Mouse (Mus musculus) myocyte (in vitro differentiated cells): ENCODE results near the gene Serp1. TPM values are rescaled to one million over a fixed set of nuclear protein-coding genes. Genes with fewer than 3 reads are reported as not detected.

Source experiments
- H3K27me3 ChIP-seq: one replicate; pipeline ENCODE4 v1.6.1; 2011; ENCODE audit not compliant: control insufficient read depth, insufficient read depth, insufficient read length
- H3K36me3 ChIP-seq: one replicate; pipeline ENCODE4 v1.6.1; 2011; ENCODE audit not compliant: control insufficient read depth, insufficient read depth
- H3K4me2 ChIP-seq: one replicate; pipeline ENCODE4 v1.6.1; 2011; ENCODE audit warnings: low read depth, control low read depth
- H3K4me3 ChIP-seq: one replicate; pipeline ENCODE4 v1.5.1; 2011; ENCODE audit warnings: mild to moderate bottlenecking, control low read depth, moderate library complexity
- H3K79me2 ChIP-seq: one replicate; pipeline ENCODE4 v1.6.1; 2011; ENCODE audit not compliant: control insufficient read depth, insufficient read depth
- H3ac ChIP-seq: one replicate; pipeline ENCODE4 v1.6.1; 2011; ENCODE audit not compliant: control insufficient read depth, insufficient read length
- CEBPB ChIP-seq: IDR thresholded peaks from 2 replicates; pipeline ENCODE4 v1.6.1; 2011; ENCODE audit warnings: mild to moderate bottlenecking, moderate library complexity; ENCODE audit not compliant: poor library complexity, insufficient read depth, severe bottlenecking
- E2F4 ChIP-seq: IDR thresholded peaks from one replicate; pipeline ENCODE4 v1.6.1; 2011; ENCODE audit warnings: mild to moderate bottlenecking, control low read depth, moderate library complexity; ENCODE audit not compliant: insufficient read depth
- MAX ChIP-seq: IDR thresholded peaks from one replicate; pipeline ENCODE4 v1.6.1; 2011; ENCODE audit warnings: low read depth, mild to moderate bottlenecking, control low read depth
- MYOD1 ChIP-seq, 3 experiments: IDR thresholded peaks; one replicate each; pipeline ENCODE4 v1.6.1; 2011; ENCODE audit warnings: control low read depth in 2 of 3, low read depth in 2 of 3, mild to moderate bottlenecking in 2 of 3, moderate library complexity in 1 of 3; ENCODE audit not compliant: insufficient read length in 2 of 3, control insufficient read depth in 1 of 3
- MYOG ChIP-seq, 3 experiments: IDR thresholded peaks; one replicate each; pipeline ENCODE4 v1.6.1; 2011; ENCODE audit warnings: control low read depth in 2 of 3, low read depth in 2 of 3, mild to moderate bottlenecking in 2 of 3; ENCODE audit not compliant: insufficient read length in 2 of 3, control insufficient read depth in 1 of 3, insufficient read depth in 1 of 3
- POLR2A ChIP-seq: IDR thresholded peaks from one replicate; pipeline ENCODE4 v1.6.1; 2011; ENCODE audit warnings: low read depth, mild to moderate bottlenecking, control low read depth, moderate library complexity; ENCODE audit not compliant: insufficient read length
- POLR2AphosphoS2 ChIP-seq: IDR thresholded peaks from one replicate; pipeline ENCODE4 v1.6.1; 2011; ENCODE audit warnings: low read depth, control low read depth; ENCODE audit not compliant: insufficient read length
- REST ChIP-seq: IDR thresholded peaks from one replicate; pipeline ENCODE4 v1.6.1; 2011; ENCODE audit warnings: mild to moderate bottlenecking, control low read depth, moderate library complexity; ENCODE audit not compliant: insufficient read depth, insufficient read length
- SRF ChIP-seq: IDR thresholded peaks from one replicate; pipeline ENCODE4 v1.6.1; 2011; ENCODE audit warnings: low read depth; ENCODE audit not compliant: control insufficient read depth, insufficient read length
- TCF12 ChIP-seq: IDR thresholded peaks from one replicate; pipeline ENCODE4 v1.6.1; 2011; ENCODE audit warnings: mild to moderate bottlenecking, control low read depth; ENCODE audit not compliant: poor library complexity, insufficient read depth, severe bottlenecking
- TCF3 ChIP-seq: IDR thresholded peaks from one replicate; pipeline ENCODE4 v1.6.1; 2011; ENCODE audit warnings: low read depth, control low read depth; ENCODE audit not compliant: insufficient read length
- USF1 ChIP-seq: IDR thresholded peaks from one replicate; pipeline ENCODE4 v1.6.1; 2011; ENCODE audit warnings: low read depth, mild to moderate bottlenecking, control low read depth, moderate library complexity
- polyA plus RNA-seq: library from polyadenylated mRNA; unstranded; fragments of >200 nt; fragmentation: generic; extraction: Trizol; gene quantifications from one replicate; pipeline ENCODE4 v1.2.1, GENCODE M21; 2012; ENCODE audit warnings: missing spikeins

The Serp1 gene
- polyA plus RNA-seq, 1 experiment: 28.3 TPM

DNA sequence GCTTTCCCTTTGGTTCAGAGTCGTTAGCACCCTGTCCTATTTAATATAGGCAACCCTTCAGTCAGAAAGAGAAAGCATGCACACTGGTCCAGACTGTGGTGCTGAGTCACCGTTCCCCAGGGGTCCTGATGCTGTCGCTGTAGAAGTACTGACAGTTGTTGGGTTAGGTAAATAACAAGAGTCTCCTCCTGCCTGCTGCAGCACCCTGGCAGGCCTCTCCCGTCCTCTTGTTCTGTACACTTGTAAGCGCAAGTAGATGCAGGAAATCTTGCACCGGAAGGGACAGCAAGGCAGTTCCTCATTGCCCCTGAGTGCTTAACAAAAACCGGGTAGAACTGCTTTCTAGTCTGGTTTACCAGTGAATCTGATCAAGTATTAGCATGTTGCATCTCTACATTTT, 31.0 kb upstream of the Serp1 start:
- Histone ChIP-seq H3K36me3 (peaks cover 19% of the 10 kb centered on the region), H3K27me3 (no peaks in the 10 kb centered on the region), H3ac (no peak overlapping the region), H3K4me3 (no peak overlapping the region), H3K4me2 (no peak overlapping the region), H3K79me2 (no peaks in the 10 kb centered on the region)
- TF ChIP-seq MAX (no peak), USF1 (no peak), E2F4 (no peak)

DNA sequence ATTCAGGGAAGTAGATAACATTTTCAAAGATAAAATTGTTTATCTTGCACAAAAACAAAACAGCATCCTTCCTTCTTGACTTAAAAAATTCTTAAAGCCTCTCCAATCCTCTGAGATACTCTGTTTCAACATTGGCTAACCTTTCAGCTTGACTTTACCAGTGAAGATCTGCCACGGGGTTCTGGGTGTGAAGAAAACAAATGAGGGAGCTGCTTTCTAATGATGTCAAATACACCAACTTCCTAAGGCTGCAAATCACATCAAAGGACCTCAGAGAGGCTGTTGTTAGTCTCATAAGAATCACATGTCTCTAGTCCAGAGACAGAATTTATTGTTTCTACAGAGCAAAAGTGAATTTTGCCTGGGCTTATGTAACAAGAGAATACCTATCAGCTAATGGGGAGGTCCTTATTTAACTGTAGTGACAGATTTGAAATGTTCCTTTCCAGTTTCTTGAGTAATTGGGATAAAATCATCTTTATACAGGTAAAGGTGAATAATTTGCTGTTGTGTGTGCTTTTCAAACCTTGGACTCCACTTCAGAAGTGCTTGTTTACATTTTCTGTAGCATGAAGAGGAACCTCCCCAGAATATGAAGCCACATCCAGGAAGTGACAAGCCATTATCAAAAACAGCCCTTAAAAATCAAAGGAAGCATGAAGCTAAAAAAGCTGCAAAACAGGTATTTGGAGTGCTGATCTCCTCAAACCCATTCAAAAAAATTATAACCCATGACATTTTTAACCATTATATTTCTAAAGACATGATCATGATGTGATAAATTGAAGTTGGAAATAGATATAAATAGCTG, 26.5 kb upstream of the Serp1 start:
- no peaks in the 10 kb centered on the region for H3K27me3 ChIP-seq
- TF ChIP-seq E2F4 (no peak), USF1 (no peak), POLR2A (no peak), REST (no peak), CEBPB (no peak), TCF12 (no peak)
- no peak overlapping the region for H3K4me3 ChIP-seq
- H3K36me3 ChIP-seq: peaks cover 24% of the 10 kb centered on the region
- no peak overlapping the region for H3K4me2 ChIP-seq
- no peak overlapping the region for H3ac ChIP-seq
- no peaks in the 10 kb centered on the region for H3K79me2 ChIP-seq

DNA sequence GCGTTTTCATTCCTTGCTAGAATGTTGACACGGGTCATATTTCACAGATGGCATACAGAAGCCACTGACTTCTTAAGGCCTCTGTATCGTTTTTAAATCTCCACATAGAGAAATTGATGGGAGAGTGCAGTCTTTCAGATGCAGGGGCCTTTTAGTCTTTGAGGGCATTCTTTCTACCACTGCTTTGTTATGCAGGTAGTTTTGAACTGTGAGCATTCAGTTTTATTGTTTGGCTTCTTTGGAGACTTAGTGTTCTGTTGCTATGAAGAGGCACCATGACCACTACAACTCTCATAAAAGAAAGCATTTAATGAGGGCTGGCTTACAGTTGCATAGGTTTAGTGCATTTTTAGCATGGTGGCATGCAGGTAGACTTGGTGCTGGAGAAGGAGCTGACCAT, 10.9 kb upstream of the Serp1 start:
- H3ac ChIP-seq: no peak overlapping the region
- TF ChIP-seq CEBPB: no peak
- TF ChIP-seq TCF3: no peak
- TF ChIP-seq E2F4: no peak
- no peak for TF ChIP-seq REST
- TF ChIP-seq MAX: no peak
- no peak for TF ChIP-seq TCF12
- no peak for TF ChIP-seq MYOD1 (IDR thresholded peaks at IDR 0.05; ENCODE audit: control insufficient read depth in 1 of 3, insufficient read length in 2 of 3, low read depth in 2 of 3)
- no peak for TF ChIP-seq SRF
- TF ChIP-seq USF1: no peak
- TF ChIP-seq POLR2AphosphoS2: no peak
- no peak for TF ChIP-seq POLR2A
- TF ChIP-seq MYOG (IDR thresholded peaks at IDR 0.05; ENCODE audit: control insufficient read depth in 1 of 3, insufficient read depth in 1 of 3, insufficient read length in 2 of 3, low read depth in 2 of 3): no peak
- H3K36me3 ChIP-seq: peaks cover 24% of the 10 kb centered on the region
- H3K27me3 ChIP-seq: no peaks in the 10 kb centered on the region
- no peak overlapping the region for H3K4me2 ChIP-seq
- H3K79me2 ChIP-seq: no peaks in the 10 kb centered on the region
- no peak overlapping the region for H3K4me3 ChIP-seq

DNA sequence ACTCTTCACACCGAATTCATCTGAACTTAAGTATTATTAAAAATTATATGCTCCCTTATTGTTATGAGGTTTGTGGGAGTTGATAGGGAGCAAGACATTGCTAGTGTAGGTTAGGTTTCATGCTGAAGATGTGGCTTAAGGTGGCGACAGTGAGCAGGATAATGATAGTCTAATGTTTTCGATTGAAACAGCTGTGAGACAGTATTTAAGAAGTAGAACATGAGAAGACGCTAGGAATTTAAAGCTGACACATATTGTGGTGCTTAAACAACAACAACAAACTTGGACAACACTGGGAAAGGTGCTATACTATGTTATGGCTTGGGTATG, 681 bp upstream of the Serp1 start:
- H3K4me3 ChIP-seq: peak overlapping the region; percentile 53
- no peak overlapping the region for H3ac ChIP-seq
- TF ChIP-seq E2F4 (no peak), POLR2AphosphoS2 (no peak), MYOG (IDR thresholded peaks at IDR 0.05; ENCODE audit: control insufficient read depth in 1 of 3, insufficient read depth in 1 of 3, insufficient read length in 2 of 3, low read depth in 2 of 3) (no peak), REST (no peak), USF1 (no peak), POLR2A (no peak), TCF3 (no peak), MAX (no peak), CEBPB (no peak), MYOD1 (IDR thresholded peaks at IDR 0.05; ENCODE audit: control insufficient read depth in 1 of 3, insufficient read length in 2 of 3, low read depth in 2 of 3) (no peak), TCF12 (no peak), SRF (no peak)
- H3K4me2 ChIP-seq: peak overlapping the region; percentile 89
- peaks cover 16% of the 10 kb centered on the region for H3K36me3 ChIP-seq
- peaks cover 52% of the 10 kb centered on the region for H3K79me2 ChIP-seq
- no peaks in the 10 kb centered on the region for H3K27me3 ChIP-seq

GRCm38 (mm10) chr3:58525166-58525565, 526 bp downstream of the Serp1 start:
- H3K36me3 ChIP-seq: peaks cover 16% of the 10 kb centered on the region
- peak overlapping the region; percentile 76 for H3K4me2 ChIP-seq
- peak overlapping the region; percentile 53 for H3K4me3 ChIP-seq
- no peaks in the 10 kb centered on the region for H3K27me3 ChIP-seq
- H3ac ChIP-seq: peak overlapping the region; percentile 81
- TF ChIP-seq POLR2A (no peak), MYOD1 (IDR thresholded peaks at IDR 0.05; ENCODE audit: control insufficient read depth in 1 of 3, insufficient read length in 2 of 3, low read depth in 2 of 3) (no peak), TCF3 (no peak), E2F4 (no peak), MYOG (IDR thresholded peaks at IDR 0.05; ENCODE audit: control insufficient read depth in 1 of 3, insufficient read depth in 1 of 3, insufficient read length in 2 of 3, low read depth in 2 of 3) (no peak), CEBPB (no peak), TCF12 (no peak), MAX (no peak), SRF (no peak), USF1 (no peak), POLR2AphosphoS2 (no peak), REST (no peak)
- peaks cover 49% of the 10 kb centered on the region for H3K79me2 ChIP-seq
